Mouse (Mus musculus) thymus, adult 2 months (tissue): ENCODE results near the gene Cdcp1. TPM values are rescaled to one million over a fixed set of nuclear protein-coding genes. Genes with fewer than 3 reads are reported as not detected.

Experiments
- DNase-seq: peaks from one replicate; pipeline ENCODE4 v3.0.0; 2021
- H3K27ac ChIP-seq: fragments of 200-500 bp; 2 replicates; pipeline ENCODE4 v1.5.1; 2012; ENCODE audit warnings: low read length, control low read depth; ENCODE audit not compliant: control insufficient read depth, insufficient read depth
- H3K27me3 ChIP-seq: fragments of 200-500 bp; 2 replicates; pipeline ENCODE4 v1.6.1; 2012; ENCODE audit warnings: mild to moderate bottlenecking, low read length, moderate library complexity, mixed read lengths; ENCODE audit not compliant: control insufficient read depth, insufficient read depth
- H3K36me3 ChIP-seq: fragments of 200-500 bp; 2 replicates; pipeline ENCODE4 v1.6.1; 2012; ENCODE audit warnings: mild to moderate bottlenecking, low read length, moderate library complexity; ENCODE audit not compliant: control insufficient read depth, insufficient read depth
- H3K4me1 ChIP-seq: fragments of 200-500 bp; replicated peaks from 2 replicates; pipeline ENCODE4 v1.6.1; 2012; ENCODE audit warnings: low read length; ENCODE audit not compliant: control insufficient read depth, insufficient read depth
- H3K4me3 ChIP-seq: fragments of 200-500 bp; 2 replicates; pipeline ENCODE4 v1.5.1; 2012; ENCODE audit warnings: mild to moderate bottlenecking, low read length, control low read depth, moderate library complexity; ENCODE audit not compliant: control insufficient read depth, insufficient read depth
- CTCF ChIP-seq: fragments of 200-500 bp; IDR thresholded peaks from 2 replicates; pipeline ENCODE4 v1.5.1; 2012; ENCODE audit warnings: mild to moderate bottlenecking, control low read depth, low read length, moderate library complexity, borderline replicate concordance; ENCODE audit not compliant: control insufficient read depth, poor library complexity, insufficient read depth; ENCODE audit errors: extremely low read depth
- POLR2A ChIP-seq: fragments of 200-500 bp; IDR thresholded peaks from 2 replicates; pipeline ENCODE4 v1.6.1; 2012; ENCODE audit warnings: mild to moderate bottlenecking, low read length, control low read depth, moderate library complexity; ENCODE audit not compliant: control insufficient read depth, poor library complexity, insufficient read depth; ENCODE audit errors: extremely low read depth
- WGBS: fragments of 180-500 bp; shearing (Covaris S2); methylation state at CpG from one replicate; pipeline ENCODE4 v1.1.7; 2018; 5-methylcytosine and 5-hydroxymethylcytosine counted together
- polyA plus RNA-seq: library from polyadenylated mRNA; depleted of rRNA; stranded (reverse); fragments of >200 nt; gene quantifications from 2 replicates; pipeline ENCODE4 v1.2.3, GENCODE M21; 2012

Cdcp1 gene
- polyA plus RNA-seq, 1 experiment = 10.3 TPM

DNA sequence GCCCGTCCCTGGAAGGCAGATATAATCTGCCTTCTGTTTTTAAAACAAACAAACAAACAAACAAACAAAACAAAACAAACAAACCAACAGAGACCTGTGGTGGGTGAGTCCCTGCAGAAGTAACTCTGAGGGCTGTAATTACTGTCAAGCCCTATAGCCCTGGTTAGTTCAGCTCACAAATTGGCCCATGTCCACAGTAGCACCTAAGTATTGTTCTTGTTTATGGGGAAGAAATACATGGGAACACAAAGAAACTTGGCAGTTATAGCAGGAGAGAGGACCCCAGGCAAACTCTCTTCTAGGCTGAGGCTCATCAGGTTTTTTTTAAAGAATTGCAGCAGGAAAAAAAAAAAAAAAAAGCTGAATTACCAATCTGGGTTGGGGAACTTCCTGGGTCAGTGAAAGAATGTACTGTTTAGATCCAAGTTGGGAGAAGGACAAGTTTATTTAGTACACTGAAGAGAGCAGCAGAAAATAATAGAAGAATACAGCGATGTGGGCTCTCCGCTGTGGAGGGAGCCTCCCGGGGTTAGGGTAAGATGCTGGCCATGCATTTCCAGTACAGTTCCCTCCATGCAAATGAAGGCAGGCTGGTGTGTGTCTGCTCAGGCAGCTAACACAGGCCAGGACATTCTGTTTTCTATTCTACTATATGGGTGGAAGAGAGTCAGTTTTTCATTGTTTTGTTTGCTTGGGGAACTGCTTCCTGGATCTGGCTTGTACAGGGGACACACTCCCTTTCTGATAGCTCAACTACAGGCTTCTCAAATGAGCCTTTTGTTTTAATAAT, 22.6 kb upstream of the Cdcp1 start:
- Histone ChIP-seq H3K4me1 (peaks cover 8% of the 10 kb centered on the region), H3K36me3 (no peaks in the 10 kb centered on the region), H3K27ac (no peak overlapping the region), H3K4me3 (no peak overlapping the region), H3K27me3 (no peaks in the 10 kb centered on the region)
- 88% methylated on average over 4 of the region's 4 CpGs for WGBS
- no peak for DNase-seq
- TF ChIP-seq CTCF (no peak), POLR2A (no peak)

DNA sequence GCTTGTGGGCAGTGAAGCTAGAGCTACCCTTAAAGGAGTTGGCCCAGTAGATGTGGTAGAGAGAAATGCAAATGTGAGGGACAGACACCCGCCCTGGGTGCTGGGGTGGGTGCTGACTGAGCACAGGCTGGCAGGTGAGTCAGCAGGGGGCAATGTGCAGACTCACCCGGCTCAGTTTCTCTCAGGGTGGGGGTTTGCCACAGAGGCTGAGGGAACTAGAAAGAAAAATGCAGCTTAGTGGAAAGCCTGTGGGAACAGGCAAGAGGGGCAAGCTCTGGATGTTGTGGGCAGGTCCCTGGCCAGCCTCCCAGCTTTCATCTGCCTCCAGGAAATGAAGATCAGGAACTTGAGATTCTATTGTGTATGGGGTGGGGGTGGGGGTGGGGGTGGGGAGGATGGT, 21.9 kb upstream of the Cdcp1 start:
- WGBS = 17% methylated on average over 2 of the region's 2 CpGs
- no peak overlapping the region for H3K4me3 ChIP-seq
- peak overlapping the region; percentile 31; the same call in 1 of the 2 replicates for H3K27ac ChIP-seq
- H3K36me3 ChIP-seq = no peaks in the 10 kb centered on the region
- DNase-seq = peak; percentile 5
- TF ChIP-seq CTCF (no peak), POLR2A (no peak)
- peaks cover 8% of the 10 kb centered on the region for H3K4me1 ChIP-seq
- H3K27me3 ChIP-seq = no peaks in the 10 kb centered on the region

DNA sequence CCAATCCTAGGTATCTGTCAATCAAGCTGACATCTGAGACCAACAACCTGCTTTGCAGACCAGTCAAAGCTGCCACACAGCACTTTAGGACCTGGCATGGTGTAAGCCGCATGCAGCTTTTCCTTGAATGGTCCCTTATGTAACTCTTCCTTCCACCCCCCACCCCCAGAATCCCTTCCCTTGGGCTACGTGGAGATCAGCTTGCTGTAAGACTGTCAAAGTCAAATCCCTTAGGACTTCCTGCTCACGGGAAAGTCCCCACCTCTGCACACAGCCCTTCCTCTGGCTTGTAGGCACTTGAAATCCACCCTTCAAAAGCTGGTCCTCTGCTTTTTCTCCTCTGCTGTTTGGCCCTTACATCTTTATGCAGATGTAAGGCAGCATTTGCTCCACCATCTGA, 19.8 kb upstream of the Cdcp1 start:
- Histone ChIP-seq H3K36me3 (no peaks in the 10 kb centered on the region), H3K27me3 (no peaks in the 10 kb centered on the region), H3K4me3 (no peak overlapping the region), H3K4me1 (peaks cover 8% of the 10 kb centered on the region), H3K27ac (no peak overlapping the region)
- WGBS = 70% methylated on average over 3 of the region's 3 CpGs
- no peak for DNase-seq
- TF ChIP-seq CTCF (no peak), POLR2A (no peak)

DNA sequence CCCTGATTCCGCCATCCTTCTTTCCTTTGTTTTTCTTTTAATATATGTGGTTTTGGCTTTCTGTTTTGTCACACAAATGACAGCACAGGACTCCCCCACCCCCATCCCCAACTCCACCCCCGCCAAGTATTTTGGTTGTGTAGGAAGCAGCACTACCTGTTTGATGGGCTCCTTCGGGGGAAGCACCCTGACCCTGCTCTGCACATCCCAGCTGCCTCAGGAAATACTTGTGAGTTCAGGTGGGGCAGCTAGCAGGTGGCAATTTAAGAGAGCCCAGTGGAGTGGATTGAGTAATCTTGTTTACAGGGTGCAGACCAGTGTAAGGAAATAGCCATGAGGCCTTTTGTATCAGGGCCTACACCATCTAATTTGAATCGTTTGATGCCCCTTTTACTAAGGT, 14.0 kb upstream of the Cdcp1 start:
- Histone ChIP-seq H3K4me3 (no peak overlapping the region), H3K4me1 (no peaks in the 10 kb centered on the region), H3K27me3 (no peaks in the 10 kb centered on the region), H3K36me3 (no peaks in the 10 kb centered on the region), H3K27ac (no peak overlapping the region)
- no peak for TF ChIP-seq CTCF
- TF ChIP-seq POLR2A = no peak
- WGBS = 57% methylated on average over 4 of the region's 4 CpGs
- DNase-seq = no peak

DNA sequence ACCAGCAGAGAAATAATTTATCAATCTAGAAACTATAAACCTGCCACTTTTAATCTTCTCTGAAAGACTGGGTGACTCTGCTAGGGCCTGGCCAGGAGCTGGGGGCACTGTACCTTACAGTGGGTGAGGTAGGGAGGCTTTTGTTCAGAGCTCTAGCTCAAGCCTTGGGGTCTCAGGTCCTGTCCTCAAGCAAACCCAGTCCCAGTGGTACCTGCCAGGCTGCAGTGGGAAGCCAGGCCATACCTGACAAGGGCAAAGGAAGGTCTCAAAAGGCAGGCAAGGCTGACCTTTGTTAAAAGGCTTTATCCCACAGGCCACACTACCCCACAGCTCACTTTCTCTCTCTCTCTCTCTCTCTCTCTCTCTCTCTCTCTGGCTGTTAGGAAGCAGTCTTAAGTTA, 12.8 kb upstream of the Cdcp1 start:
- no peaks in the 10 kb centered on the region for H3K4me1 ChIP-seq
- no peak overlapping the region for H3K4me3 ChIP-seq
- H3K27ac ChIP-seq = no peak overlapping the region
- TF ChIP-seq POLR2A (no peak), CTCF (no peak)
- DNase-seq = no peak
- H3K27me3 ChIP-seq = no peaks in the 10 kb centered on the region
- no peaks in the 10 kb centered on the region for H3K36me3 ChIP-seq

DNA sequence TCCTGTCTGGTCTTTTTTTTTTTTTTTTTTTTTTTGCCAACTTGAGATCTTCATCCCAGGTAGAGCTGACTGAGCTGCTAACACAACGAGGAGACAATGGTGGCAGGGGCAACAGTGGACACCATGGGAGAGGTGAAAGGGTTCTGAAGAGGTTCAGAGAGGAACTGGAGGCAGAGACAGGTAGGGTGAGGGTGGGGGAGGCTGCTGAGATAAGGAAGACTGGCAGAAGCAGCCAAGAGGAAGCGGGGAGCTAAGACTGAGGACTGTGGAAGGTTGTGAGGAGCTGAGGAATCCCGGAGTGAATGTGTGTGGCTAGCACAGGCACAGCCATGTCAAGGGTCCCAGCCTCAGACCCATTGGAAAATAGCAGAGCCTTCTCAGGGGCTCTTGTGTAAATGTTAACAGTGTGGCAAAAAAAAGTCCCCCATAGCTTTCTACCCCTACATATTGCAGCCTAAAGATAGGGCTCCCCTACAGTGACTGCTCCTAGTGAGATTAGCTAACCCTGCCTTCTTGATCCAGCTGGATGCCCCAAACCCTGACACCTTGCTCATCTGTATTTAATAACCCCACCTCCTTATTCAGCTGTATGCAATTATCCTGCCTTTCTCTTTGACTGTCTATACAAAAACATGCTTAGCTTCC, 11.4 kb upstream of the Cdcp1 start:
- no peak overlapping the region for H3K4me3 ChIP-seq
- no peaks in the 10 kb centered on the region for H3K4me1 ChIP-seq
- 93% methylated on average over 3 of the region's 3 CpGs for WGBS
- no peak overlapping the region for H3K27ac ChIP-seq
- TF ChIP-seq POLR2A (no peak), CTCF (no peak)
- DNase-seq = no peak
- no peaks in the 10 kb centered on the region for H3K27me3 ChIP-seq
- no peaks in the 10 kb centered on the region for H3K36me3 ChIP-seq

DNA sequence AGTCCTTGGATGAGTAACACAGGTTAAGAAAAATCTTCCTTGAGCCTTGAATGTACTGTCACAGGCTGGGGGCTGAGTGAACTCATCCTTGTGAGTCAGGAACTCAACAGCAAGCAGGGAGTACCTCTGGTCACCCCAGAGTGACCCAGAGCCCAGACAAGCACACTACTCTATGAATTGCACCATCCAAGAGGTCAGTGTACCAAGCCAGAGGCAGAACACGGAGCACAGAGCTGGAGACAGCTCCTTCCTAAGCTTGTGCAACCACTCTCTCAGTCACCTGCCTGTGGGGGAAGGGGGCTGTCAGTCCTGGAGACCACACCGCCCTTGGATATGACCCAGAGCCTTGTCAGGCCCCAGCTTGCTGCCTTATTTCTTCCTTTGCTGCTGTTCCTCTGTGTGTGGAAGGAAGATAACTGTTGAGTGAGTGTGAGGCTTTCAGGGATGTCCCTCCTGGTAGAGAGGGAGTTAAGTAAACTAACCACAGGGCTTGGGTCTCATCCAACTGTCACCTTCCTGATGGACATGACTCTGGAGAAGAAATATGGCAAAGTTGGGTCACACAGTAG, 9.1 kb upstream of the Cdcp1 start:
- DNase-seq = no peak
- Histone ChIP-seq H3K4me3 (no peak overlapping the region), H3K36me3 (no peaks in the 10 kb centered on the region), H3K4me1 (no peaks in the 10 kb centered on the region), H3K27me3 (no peaks in the 10 kb centered on the region), H3K27ac (no peak overlapping the region)
- 63% methylated on average over 2 of the region's 2 CpGs for WGBS
- no peak for TF ChIP-seq POLR2A
- no peak for TF ChIP-seq CTCF
